Mouse (Mus musculus): ENCODE measurements around the gene Hoxd9. TPM values are rescaled to one million over a fixed set of nuclear protein-coding genes. Genes with fewer than 3 reads are reported as not detected.

Gene Hoxd9
- total RNA-seq, 1 experiment from 2014 or later, result 3.8 TPM

GRCm38 (mm10) chr2:74713239-74714150 is 16.0 kb downstream of the Hoxd9 start:
- no peak for DNase-seq

- peak; percentile 58 for DNase-seq
Measured at GRCm38 (mm10) chr2:74714156-74714789, 16.7 kb downstream of the Hoxd9 start.

- DNase-seq, result peak; percentile 77
Measured at GRCm38 (mm10) chr2:74714881-74715280, 17.4 kb downstream of the Hoxd9 start.

- peak; percentile 97 for DNase-seq
Measured at GRCm38 (mm10) chr2:74715504-74716241, 18.1 kb downstream of the Hoxd9 start.

GRCm38 (mm10) chr2:74720384-74720783 is 22.9 kb downstream of the Hoxd9 start:
- DNase-seq, result no peak

- DNase-seq, result no peak
Measured at GRCm38 (mm10) chr2:74720955-74721491, 23.5 kb downstream of the Hoxd9 start.

GRCm38 (mm10) chr2:74721882-74722281 is 24.4 kb downstream of the Hoxd9 start:
- DNase-seq, result no peak

GRCm38 (mm10) chr2:74722949-74723348 is 25.4 kb downstream of the Hoxd9 start:
- no peak for DNase-seq

GRCm38 (mm10) chr2:74724244-74725015 is 26.9 kb downstream of the Hoxd9 start:
- DNase-seq, result peak; percentile 47

- DNase-seq, result no peak
Measured at GRCm38 (mm10) chr2:74725171-74725570, 27.6 kb downstream of the Hoxd9 start.

- DNase-seq, result peak; percentile 58
Measured at GRCm38 (mm10) chr2:74726551-74726950, 29.0 kb downstream of the Hoxd9 start, which contains the start of gene Gm28230. TSS of gene Gm28230 (plus strand) at chr2:74726728.

GRCm38 (mm10) chr2:74726973-74727639 is 29.6 kb downstream of the Hoxd9 start:
- no peak for DNase-seq

- no peak for DNase-seq
Measured at GRCm38 (mm10) chr2:74727640-74728302, 30.2 kb downstream of the Hoxd9 start.

- no peak for DNase-seq
Measured at GRCm38 (mm10) chr2:74728303-74728680, 30.8 kb downstream of the Hoxd9 start.

GRCm38 (mm10) chr2:74730331-74730730 is 32.8 kb downstream of the Hoxd9 start:
- no peak for DNase-seq

- no peak for DNase-seq
Measured at GRCm38 (mm10) chr2:74731055-74731454, 33.5 kb downstream of the Hoxd9 start.

- DNase-seq, result no peak
Measured at GRCm38 (mm10) chr2:74731799-74732512, 34.4 kb downstream of the Hoxd9 start.

- no peak for DNase-seq
Measured at GRCm38 (mm10) chr2:74732513-74733316, 35.2 kb downstream of the Hoxd9 start.

GRCm38 (mm10) chr2:74733317-74733661 is 35.8 kb downstream of the Hoxd9 start:
- no peak for DNase-seq

Measured in adrenal gland, postnatal 14 days (tissue).